Mouse (Mus musculus) embryonic fibroblast, embryonic 13.5 days (primary cell): ENCODE measurements around the gene Cd300lb. TPM values are rescaled to one million over a fixed set of nuclear protein-coding genes. Genes with fewer than 3 reads are reported as not detected.

ENCODE experiments used
- H3K27ac ChIP-seq: 2 replicates; pipeline ENCODE4 v1.5.1; 2012; ENCODE audit warnings: low read length, control low read depth, inconsistent platforms; ENCODE audit not compliant: insufficient read depth
- H3K4me1 ChIP-seq: 2 replicates; pipeline ENCODE4 v1.6.1; 2011; ENCODE audit warnings: low read length; ENCODE audit not compliant: control insufficient read depth, insufficient read depth
- H3K4me3 ChIP-seq: 2 replicates; pipeline ENCODE4 v1.5.1; 2011; ENCODE audit warnings: mild to moderate bottlenecking, control low read depth, low read length; ENCODE audit not compliant: insufficient read depth
- CTCF ChIP-seq: IDR thresholded peaks from 2 replicates; pipeline ENCODE4 v1.5.1; 2011; ENCODE audit warnings: mild to moderate bottlenecking, control low read depth, low read length, moderate library complexity, borderline replicate concordance; ENCODE audit not compliant: insufficient read depth
- POLR2A ChIP-seq: IDR thresholded peaks from 2 replicates; pipeline ENCODE4 v1.6.1; 2011; ENCODE audit warnings: low read depth, mild to moderate bottlenecking, control low read depth, low read length, moderate library complexity
- polyA plus RNA-seq: library from polyadenylated mRNA; stranded (reverse); fragments of >200 nt; gene quantifications from 2 replicates; pipeline ENCODE4 v1.2.4, GENCODE M21; 2011; ENCODE audit warnings: low read depth; ENCODE audit not compliant: missing spikeins, insufficient read length

Cd300lb gene
- polyA plus RNA-seq, 1 experiment, result 1.1 TPM

GRCm38 (mm10) chr11:114874226-114875145, 59.7 kb downstream of the Cd300lb start:
- no peak overlapping the region for H3K4me3 ChIP-seq
- no peak overlapping the region for H3K27ac ChIP-seq
- TF ChIP-seq POLR2A, result no peak
- TF ChIP-seq CTCF, result no peak
- peaks cover 5% of the 10 kb centered on the region for H3K4me1 ChIP-seq

GRCm38 (mm10) chr11:114873022-114873817, 61.0 kb downstream of the Cd300lb start:
- TF ChIP-seq CTCF, result no peak
- TF ChIP-seq POLR2A, result no peak
- Histone ChIP-seq H3K4me3 (no peak overlapping the region), H3K4me1 (peaks cover 5% of the 10 kb centered on the region), H3K27ac (no peak overlapping the region)

Other genes starting within 250 kb of the Cd300lb start
- 0.61 and 0.70 TPM in 2 replicates for gene Dnaic2, start 207.0 kb downstream of the Cd300lb start, polyA plus RNA-seq
- gene Kif19a, start 169.0 kb downstream of the Cd300lb start, polyA plus RNA-seq, result not detected in 2 replicates
- not detected in 2 replicates for gene Btbd17, start 138.4 kb downstream of the Cd300lb start, polyA plus RNA-seq
- not detected in 2 replicates for gene Gpr142, start 135.5 kb downstream of the Cd300lb start, polyA plus RNA-seq
- 6.4 and 9.2 TPM in 2 replicates for gene Gprc5c, start 83.2 kb downstream of the Cd300lb start, polyA plus RNA-seq
- gene Cd300a, start 44.3 kb downstream of the Cd300lb start, polyA plus RNA-seq, result 0.84 TPM in 1 of 2 replicates, not detected in the other
- not detected in 2 replicates for gene Cd300c, start 34.8 kb upstream of the Cd300lb start, polyA plus RNA-seq
- gene Cd300ld, start 55.5 kb upstream of the Cd300lb start, polyA plus RNA-seq, result 0.18 and 0.58 TPM in 2 replicates
- gene Cd300c2, start 67.5 kb upstream of the Cd300lb start, polyA plus RNA-seq, result 0.67 TPM in 1 of 2 replicates, not detected in the other
- gene Cd300ld2, start 81.8 kb upstream of the Cd300lb start, polyA plus RNA-seq, result not detected in 2 replicates
- gene Cd300ld4, start 92.6 kb upstream of the Cd300lb start, polyA plus RNA-seq, result not detected in 2 replicates
- not detected in 2 replicates for gene Cd300ld5, start 103.4 kb upstream of the Cd300lb start, polyA plus RNA-seq
- 1.2 TPM in 1 of 2 replicates, not detected in the other for gene Cd300ld3, start 114.0 kb upstream of the Cd300lb start, polyA plus RNA-seq
- gene Cd300e, start 127.8 kb upstream of the Cd300lb start, polyA plus RNA-seq, result not detected in 2 replicates
- gene Rab37, start 157.0 kb upstream of the Cd300lb start, polyA plus RNA-seq, result 0.32 and 0.35 TPM in 2 replicates
- gene Cd300lf, start 199.6 kb upstream of the Cd300lb start, polyA plus RNA-seq, result 0.81 TPM in 1 of 2 replicates, not detected in the other
- 22.3 and 23.4 TPM in 2 replicates for gene Slc9a3r1, start 229.0 kb upstream of the Cd300lb start, polyA plus RNA-seq